Mouse (Mus musculus) frontal cortex, adult 2 months (tissue): ENCODE measurements around the gene Ankrd24. TPM values are rescaled to one million over a fixed set of nuclear protein-coding genes. Genes with fewer than 3 reads are reported as not detected.
"Not testable (repeated sequence)": the region's sequence is repeated elsewhere in the genome, so short reads cannot be mapped to it uniquely, and the experiment has no call there.

Source experiments
- DNase-seq, 2 experiments: peaks; one replicate each; pipeline ENCODE4 v3.0.0; 2022; ENCODE audit warnings: low spot score in 1 of 2; ENCODE audit errors: extremely low spot score in 1 of 2
- polyA plus RNA-seq: library from polyadenylated mRNA; depleted of rRNA; stranded (reverse); fragments of >200 nt; gene quantifications from 2 replicates; pipeline ENCODE4 v1.2.3, GENCODE M21; 2012; rRNA removed

Gene Ankrd24
- polyA plus RNA-seq, 1 experiment, result 108 TPM

- no peak for DNase-seq
These were observed 14.5 kb downstream of the Ankrd24 start for GRCm38 (mm10) chr10:81642648-81643448.

GRCm38 (mm10) chr10:81643449-81644055 lies 15.2 kb downstream of the Ankrd24 start:
- peak; percentile 87 to 95 for DNase-seq

- no peak for DNase-seq
These were observed 15.8 kb downstream of the Ankrd24 start for GRCm38 (mm10) chr10:81644162-81644561.

- no peak for DNase-seq
These were observed 16.4 kb downstream of the Ankrd24 start for GRCm38 (mm10) chr10:81644716-81645115.

DNA sequence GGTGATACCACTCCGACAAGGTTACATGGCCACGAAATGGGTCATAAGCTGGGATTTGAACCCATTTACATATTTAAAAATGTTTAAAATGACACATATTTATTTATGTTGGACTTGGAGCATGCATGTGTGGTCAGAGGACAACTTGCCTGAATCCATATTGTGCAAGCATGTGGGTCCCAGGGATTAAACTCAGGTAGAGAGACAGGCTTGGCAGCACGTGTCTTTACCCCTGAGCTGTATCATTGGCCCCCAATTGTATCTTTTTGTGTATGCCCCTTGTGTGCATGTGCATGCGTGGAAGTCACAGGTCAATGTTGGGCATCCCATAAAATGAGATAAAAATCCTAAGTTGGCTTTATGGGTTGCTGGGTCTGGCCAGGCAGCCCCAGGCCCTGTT lies 17.1 kb downstream of the Ankrd24 start:
- DNase-seq, result no peak

DNA sequence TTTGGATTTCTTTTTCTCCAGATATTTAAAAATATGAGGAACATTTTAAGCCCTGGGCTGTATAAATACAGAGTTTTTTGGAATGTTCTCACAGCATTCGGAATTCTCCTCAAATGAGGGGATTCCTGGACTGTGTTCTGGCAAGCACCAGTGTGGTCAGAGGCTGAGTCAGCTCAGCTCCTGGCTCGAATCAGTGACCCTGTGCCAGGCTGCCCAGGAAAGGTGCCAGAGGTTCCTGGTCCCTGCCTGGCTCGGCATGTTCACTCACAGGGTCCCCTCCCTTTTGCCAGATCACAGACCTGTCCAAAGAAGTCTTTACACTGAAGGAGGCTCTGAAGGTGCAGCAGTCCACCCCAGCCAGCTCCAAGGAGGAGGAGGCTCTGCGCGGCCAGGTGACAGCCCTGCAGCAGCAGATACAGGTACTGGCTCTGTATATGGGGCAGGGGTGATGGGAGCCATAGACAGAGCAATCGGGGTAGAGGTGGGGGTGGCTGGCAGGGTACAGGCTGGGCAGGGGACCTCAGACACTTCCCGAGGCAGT lies 17.7 kb downstream of the Ankrd24 start:
- DNase-seq, result no peak

DNA sequence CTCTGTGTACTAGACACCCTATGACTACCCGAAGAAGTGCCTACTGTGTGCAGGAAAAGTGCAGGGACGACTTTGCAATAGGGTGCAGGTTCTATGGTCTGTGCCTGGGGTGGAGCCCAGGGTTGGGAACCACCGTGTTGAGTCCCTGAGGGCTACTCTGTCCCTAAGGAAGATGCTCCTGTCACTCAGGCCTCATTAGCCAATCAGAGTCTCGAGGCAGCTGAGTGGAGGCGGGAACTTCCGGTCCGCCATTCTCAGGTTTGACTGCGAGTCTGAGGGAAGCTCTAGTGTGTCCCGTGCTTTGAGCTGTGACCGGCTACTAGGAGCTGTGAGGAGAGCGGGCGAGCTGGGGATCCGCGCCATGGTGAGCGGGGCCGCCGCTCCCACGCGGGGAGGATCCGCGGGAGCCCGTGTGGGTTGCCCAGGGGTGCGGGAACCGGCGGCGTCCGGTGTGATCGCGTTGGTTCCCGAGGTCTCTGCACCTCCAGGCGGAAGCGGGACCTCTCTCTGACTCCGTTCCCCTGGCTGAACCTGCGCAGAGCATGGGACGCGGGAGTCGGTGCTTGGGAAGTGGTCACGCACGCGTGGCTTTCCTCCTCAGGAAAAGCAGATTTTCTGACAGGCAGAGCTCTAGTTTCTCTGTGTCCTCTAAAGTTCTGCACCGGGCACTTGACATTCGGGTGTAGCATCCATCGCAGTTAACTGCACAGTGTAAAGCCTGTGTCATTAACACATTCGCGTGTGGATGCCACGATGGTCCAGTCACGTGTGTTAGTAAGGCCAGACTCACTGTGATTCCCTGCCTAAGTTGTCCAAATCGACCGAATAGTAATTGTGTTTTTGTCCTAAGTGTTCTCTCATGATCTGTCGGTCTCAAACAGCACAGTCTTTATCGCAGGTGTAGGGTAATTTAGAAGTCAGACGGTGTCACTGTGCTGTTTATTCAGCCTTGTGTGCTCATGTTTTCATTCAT lies 20.7 kb downstream of the Ankrd24 start, which contains the start of gene Gm10778:
TSS of gene Gm10778 (plus strand) at position 257 of the 973 bp plus-strand sequence.
- DNase-seq, result peak; percentile 80 to 93

DNA sequence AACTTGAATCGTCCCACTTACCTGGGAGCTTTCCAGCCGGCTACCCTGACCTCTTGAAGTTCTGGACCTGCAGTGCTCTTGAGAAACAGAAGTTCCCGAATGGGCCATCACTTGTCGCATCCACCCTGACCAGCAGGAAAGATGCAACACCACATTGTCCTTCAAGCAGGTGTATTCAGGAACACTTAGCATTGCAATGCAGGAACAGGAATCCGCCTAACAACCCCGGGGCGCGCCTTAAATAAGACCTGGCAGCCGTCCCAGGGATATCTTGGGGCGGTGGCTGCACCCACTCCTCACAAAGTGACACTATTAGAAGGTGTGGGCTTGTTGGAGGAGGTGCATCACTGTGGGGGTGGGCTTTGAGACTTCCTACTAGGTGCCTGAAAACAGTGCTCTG lies 26.8 kb downstream of the Ankrd24 start:
- no peak for DNase-seq

DNA sequence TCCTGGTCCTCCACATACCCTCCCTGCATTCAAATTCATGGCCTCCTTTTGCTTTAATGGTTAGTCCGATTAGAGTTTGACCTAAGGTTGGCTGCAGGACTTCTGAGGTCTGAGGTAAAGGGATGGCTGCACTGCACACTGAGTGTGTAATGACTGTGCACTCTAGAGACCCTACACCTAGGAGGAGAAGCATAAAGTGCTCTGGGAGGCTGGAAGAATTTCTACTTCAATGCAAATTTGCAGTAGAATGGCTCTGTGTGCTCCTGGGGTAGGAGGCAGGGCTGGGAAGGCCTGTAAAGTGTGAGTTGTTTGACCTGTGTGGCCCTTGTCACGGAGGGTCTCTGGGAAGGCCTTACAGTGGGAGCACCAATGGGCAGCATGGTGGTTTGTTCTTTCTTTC lies 27.8 kb downstream of the Ankrd24 start:
- no peak for DNase-seq

- DNase-seq, result not testable (repeated sequence)
These were observed 58.8 kb downstream of the Ankrd24 start for GRCm38 (mm10) chr10:81687114-81687513.

Other genes with a start within 250 kb of the Ankrd24 start
- 92.2 and 105 TPM in 2 replicates for gene Dohh, start 244.1 kb upstream of the Ankrd24 start, polyA plus RNA-seq
- gene Gm48551, start 244.1 kb upstream of the Ankrd24 start, polyA plus RNA-seq, result 6.9 and 8.9 TPM in 2 replicates
- 7.4 and 10.1 TPM in 2 replicates for gene Gm48552, start 239.5 kb upstream of the Ankrd24 start, polyA plus RNA-seq
- 3.6 and 4.5 TPM in 2 replicates for gene Smim24, start 235.5 kb upstream of the Ankrd24 start, polyA plus RNA-seq
- gene Nfic, start 172.9 kb upstream of the Ankrd24 start, polyA plus RNA-seq, result 39.6 and 47.7 TPM in 2 replicates
- gene Celf5, start 145.8 kb upstream of the Ankrd24 start, polyA plus RNA-seq, result 345 and 388 TPM in 2 replicates
- 120 and 134 TPM in 2 replicates for gene Ncln, start 132.1 kb upstream of the Ankrd24 start, polyA plus RNA-seq
- gene S1pr4, start 128.4 kb upstream of the Ankrd24 start, polyA plus RNA-seq, result 0.94 and 1.1 TPM in 2 replicates
- gene Gna15, start 104.3 kb upstream of the Ankrd24 start, polyA plus RNA-seq, result 2.9 and 3.7 TPM in 2 replicates
- gene Gna11, start 83.3 kb upstream of the Ankrd24 start, polyA plus RNA-seq, result 147 and 150 TPM in 2 replicates
- 867 and 972 TPM in 2 replicates for gene Aes, start 69.1 kb upstream of the Ankrd24 start, polyA plus RNA-seq
- gene Tle2, start 54.0 kb upstream of the Ankrd24 start, polyA plus RNA-seq, result 120 and 136 TPM in 2 replicates
- 12.8 and 17.4 TPM in 2 replicates for gene Tle6, start 27.5 kb upstream of the Ankrd24 start, polyA plus RNA-seq
- gene BC025920, start 22.3 kb upstream of the Ankrd24 start, polyA plus RNA-seq, result 4.1 and 5.2 TPM in 2 replicates
- gene Sirt6, start 743 bp upstream of the Ankrd24 start, polyA plus RNA-seq, result 33.9 and 36.2 TPM in 2 replicates
- 2.9 and 3.3 TPM in 2 replicates for gene Gm10778, start 20.5 kb downstream of the Ankrd24 start, polyA plus RNA-seq
- gene Zfp433, start 76.3 kb downstream of the Ankrd24 start, polyA plus RNA-seq, result 6.4 and 6.5 TPM in 2 replicates
- 6.4 and 8.2 TPM in 2 replicates for gene Gm3055, start 142.6 kb downstream of the Ankrd24 start, polyA plus RNA-seq
- 0.36 and 0.72 TPM in 2 replicates for gene Gm4767, start 183.6 kb downstream of the Ankrd24 start, polyA plus RNA-seq
- 3.4 and 5.0 TPM in 2 replicates for gene Gm32687, start 235.4 kb downstream of the Ankrd24 start, polyA plus RNA-seq